Mouse (Mus musculus) gastrocnemius, postnatal 25 days (tissue): Measurements from ENCODE around the gene Ranbp1. TPM values are rescaled to one million over a fixed set of nuclear protein-coding genes. Genes with fewer than 3 reads are reported as not detected.
A peak's percentile ranks its signal among the peaks of the same experiment; 100 is the strongest.
"Not testable (repeated sequence)": the region's sequence is repeated elsewhere in the genome, so short reads cannot be mapped to it uniquely, and the experiment has no call there.

ENCODE experiments used
- DNase-seq: peaks from one replicate; pipeline ENCODE4 v3.0.0; 2022
- microRNA-seq, 2 experiments: library from miRNA; unstranded; fragments of <30 nt; microRNA quantifications; one replicate each; pipeline ENCODE4 v1.2.0; 2021; ENCODE audit warnings: borderline replicate concordance in 2 of 2
- total RNA-seq, 2 experiments: library from RNA; stranded (reverse); gene quantifications; 1 replicate in 1 of 2; 2 replicates in 1 of 2; pipeline ENCODE4 v1.2.3; 2021

The Ranbp1 gene
- total RNA-seq, 2 experiments from 2014 or later: 21.6 to 24.7 TPM

GRCm38 (mm10) chr16:18203430-18204091, 45.0 kb downstream of the Ranbp1 start:
- no peak for DNase-seq

- DNase-seq: no peak
These were observed 46.5 kb downstream of the Ranbp1 start for GRCm38 (mm10) chr16:18202061-18202460.

DNA sequence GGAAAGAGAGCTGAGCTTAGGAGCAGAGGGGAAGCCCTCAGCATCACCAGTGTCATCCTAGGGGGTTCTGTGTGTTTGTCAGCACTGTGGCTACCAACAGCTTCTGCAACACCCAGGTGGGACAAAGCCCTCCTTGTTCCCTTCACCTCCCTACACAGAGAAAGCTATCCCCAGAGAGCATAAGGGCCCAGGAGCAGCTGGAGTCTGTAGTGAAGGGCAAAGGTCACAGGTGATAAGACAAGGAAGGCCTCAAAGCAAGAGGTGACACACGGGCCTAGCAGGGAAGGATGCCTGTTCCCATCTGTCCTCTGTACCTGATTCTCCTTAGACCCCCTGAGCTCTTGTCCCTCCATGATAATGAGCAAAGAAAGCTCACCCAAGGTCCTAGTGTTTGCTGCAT, 46.9 kb downstream of the Ranbp1 start:
- no peak for DNase-seq

DNA sequence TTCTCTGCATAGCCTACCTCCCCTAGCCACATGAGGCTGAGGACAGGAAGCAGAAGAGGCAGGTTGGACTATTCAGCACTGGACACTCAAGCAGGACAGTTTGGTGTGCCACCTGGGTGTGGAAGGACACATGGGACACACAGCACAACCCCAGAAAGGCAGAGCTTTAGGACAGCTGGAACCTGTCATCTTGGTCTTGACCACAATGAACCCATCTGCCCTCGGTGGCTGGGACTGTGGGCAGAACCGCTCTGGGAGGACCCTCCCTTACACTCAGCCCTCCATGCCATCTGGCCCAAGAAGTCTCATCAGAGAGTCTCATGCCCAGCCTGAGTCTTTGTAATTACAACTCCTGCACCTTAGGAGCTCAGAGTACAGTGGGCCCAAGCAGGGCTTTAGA, 48.5 kb downstream of the Ranbp1 start:
- DNase-seq: no peak

GRCm38 (mm10) chr16:18198365-18199098, 50.0 kb downstream of the Ranbp1 start:
- DNase-seq: no peak

DNA sequence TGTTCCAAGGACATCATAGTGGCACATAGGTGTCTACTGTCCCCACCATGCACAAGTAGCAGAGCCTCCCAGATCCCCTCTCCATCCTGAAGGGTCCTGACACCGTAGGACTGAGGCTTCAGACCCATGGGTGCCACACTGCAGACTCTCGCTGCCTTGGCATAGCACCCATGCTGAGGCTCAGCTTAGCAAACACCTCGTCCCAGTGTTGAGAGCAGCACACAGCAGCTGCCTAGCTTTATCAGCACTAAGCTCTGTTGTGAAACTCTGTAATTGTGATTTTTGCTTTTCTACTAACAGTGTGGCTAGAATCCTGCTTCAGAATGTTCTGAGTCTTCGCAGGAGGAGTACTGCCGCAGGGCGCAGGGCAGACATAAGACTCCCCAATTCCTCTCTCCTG, 50.7 kb downstream of the Ranbp1 start:
- DNase-seq: no peak

- not testable (repeated sequence) for DNase-seq
These were observed 53.0 kb downstream of the Ranbp1 start for GRCm38 (mm10) chr16:18195561-18195960.

GRCm38 (mm10) chr16:18195068-18195467, 53.5 kb downstream of the Ranbp1 start:
- peak; percentile 47 for DNase-seq

DNA sequence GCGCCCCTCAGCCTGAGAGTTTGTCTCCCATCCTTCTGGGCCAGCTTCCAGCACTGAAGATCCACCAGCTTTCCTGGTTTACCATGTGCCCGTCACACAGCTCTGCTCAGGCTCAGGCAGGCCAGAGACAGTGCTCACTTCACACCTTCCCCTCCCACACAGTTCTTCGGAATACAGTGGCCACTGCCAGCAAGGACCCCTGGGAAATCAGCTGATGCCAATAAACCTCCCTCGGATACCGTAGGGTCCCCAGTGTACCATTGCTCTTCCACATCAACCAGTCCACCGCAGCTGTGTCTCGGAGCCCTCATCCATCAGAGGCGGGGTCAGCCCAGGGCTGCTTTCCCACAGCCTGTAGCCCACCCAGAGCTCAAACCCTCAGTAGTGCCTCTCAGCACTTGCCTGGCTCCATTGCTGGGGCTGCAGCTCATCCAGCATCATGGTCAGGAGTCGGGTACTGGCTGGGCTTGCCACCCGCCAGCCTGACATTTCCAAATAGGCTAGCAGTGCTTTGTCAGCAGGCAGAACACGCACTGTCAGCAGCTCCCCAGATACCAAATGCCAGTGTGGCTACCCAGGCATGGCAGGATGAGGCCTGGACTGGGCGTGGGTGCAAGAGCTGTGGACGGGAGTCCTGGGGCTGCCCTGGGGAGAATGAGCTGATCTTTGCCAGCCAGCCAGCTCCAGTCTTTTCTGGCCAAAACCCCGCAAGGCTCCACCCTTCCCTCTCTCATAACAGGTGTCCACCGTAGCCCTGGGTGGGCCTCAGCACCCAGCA, 54.1 kb downstream of the Ranbp1 start:
- DNase-seq: peak; percentile 73

GRCm38 (mm10) chr16:18191006-18191405, 57.5 kb downstream of the Ranbp1 start:
- DNase-seq: no peak

Small RNA genes lying within 50 kb of the gene (microRNA-seq; reads per million reads assigned to microRNA genes)
- 0 to 0.53 reads per million in 2 experiments for gene Gm24572
- 44.2 to 64.0 reads per million in 2 experiments for gene Mir1306

Other genes starting within 250 kb of the Ranbp1 start
- 10 to 100 TPM; 32.2 to 34.1 TPM for gene Dgcr6, start 195.9 kb downstream of the Ranbp1 start, total RNA-seq
- 1 to 10 TPM; 8.1 to 9.5 TPM for gene Prodh, start 158.5 kb downstream of the Ranbp1 start, total RNA-seq
- under 1 TPM in 1 of 2 experiments, not detected in 1; 0.13 TPM for gene Rtn4r, start 121.1 kb downstream of the Ranbp1 start, total RNA-seq
- gene Ccdc188, start 30.9 kb downstream of the Ranbp1 start, total RNA-seq: not detected
- gene Zdhhc8, start 13.6 kb downstream of the Ranbp1 start, total RNA-seq: 10 to 100 TPM; 21.6 to 26.6 TPM
- 1 to 10 TPM; 9.6 to 10.0 TPM for gene Trmt2a, start 53 bp downstream of the Ranbp1 start, total RNA-seq
- not detected for gene Gm49776, start 9.6 kb upstream of the Ranbp1 start, total RNA-seq
- gene Dgcr8, start 40.5 kb upstream of the Ranbp1 start, total RNA-seq: 10 to 100 TPM; 14.7 to 16.2 TPM
- gene Tango2, start 99.4 kb upstream of the Ranbp1 start, total RNA-seq: 10 to 100 TPM; 37.3 to 37.6 TPM
- gene Arvcf, start 99.5 kb upstream of the Ranbp1 start, total RNA-seq: 10 to 100 TPM; 12.5 to 14.3 TPM
- 10 to 100 TPM; 16.0 to 16.9 TPM for gene Txnrd2, start 177.7 kb upstream of the Ranbp1 start, total RNA-seq
- 10 to 100 TPM; 33.3 to 44.8 TPM for gene Comt, start 178.1 kb upstream of the Ranbp1 start, total RNA-seq
- gene Gnb1l, start 250.0 kb upstream of the Ranbp1 start, total RNA-seq: 1 to 10 TPM; 3.4 to 3.6 TPM